Mouse (Mus musculus) spleen, postnatal 4 days (tissue): Measurements from ENCODE around the gene Pik3r5.

Experiments used
- DNase-seq, 2 experiments: peaks; one replicate each; pipeline ENCODE4 v3.0.0; 2022; ENCODE audit warnings: low spot score in 2 of 2

Pik3r5 gene

DNA sequence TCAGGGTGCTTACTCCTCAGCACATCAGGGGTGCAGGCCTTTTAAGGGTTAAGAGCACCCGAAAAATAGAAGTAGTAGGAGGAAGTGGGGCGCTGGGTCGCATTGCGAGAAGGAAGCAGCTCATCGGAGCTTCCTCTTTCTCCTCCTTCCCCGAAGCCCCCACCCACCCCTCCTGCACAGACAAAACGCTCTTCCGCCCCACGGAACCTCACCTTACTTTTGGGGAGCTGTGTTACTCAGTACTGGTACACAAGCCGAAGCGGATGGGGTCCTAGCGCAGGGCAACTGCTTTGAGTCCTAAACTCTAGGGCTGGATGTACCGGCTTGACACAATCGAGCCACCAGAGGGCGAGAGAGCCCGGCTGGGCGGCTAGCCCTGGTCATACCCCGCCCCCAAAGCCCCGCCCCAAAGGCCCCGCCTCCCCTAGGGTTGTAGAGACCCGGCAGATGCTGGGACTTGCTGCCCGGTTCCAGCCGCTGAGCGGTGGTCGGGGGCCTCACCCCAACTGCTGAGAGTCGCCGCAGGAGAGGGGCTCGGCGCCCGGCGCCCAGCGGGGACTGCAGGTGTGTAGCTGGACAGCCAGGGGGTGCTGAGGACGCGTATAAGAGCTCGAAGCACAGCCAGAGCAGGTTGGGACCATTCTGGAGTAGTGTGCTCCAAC is at the start of gene Pik3r5:
Gene Pik3r5, plus strand, starts transcription at position 423 of the 662 bp plus-strand sequence.
- DNase-seq, result peak; percentile 78 to 90

DNA sequence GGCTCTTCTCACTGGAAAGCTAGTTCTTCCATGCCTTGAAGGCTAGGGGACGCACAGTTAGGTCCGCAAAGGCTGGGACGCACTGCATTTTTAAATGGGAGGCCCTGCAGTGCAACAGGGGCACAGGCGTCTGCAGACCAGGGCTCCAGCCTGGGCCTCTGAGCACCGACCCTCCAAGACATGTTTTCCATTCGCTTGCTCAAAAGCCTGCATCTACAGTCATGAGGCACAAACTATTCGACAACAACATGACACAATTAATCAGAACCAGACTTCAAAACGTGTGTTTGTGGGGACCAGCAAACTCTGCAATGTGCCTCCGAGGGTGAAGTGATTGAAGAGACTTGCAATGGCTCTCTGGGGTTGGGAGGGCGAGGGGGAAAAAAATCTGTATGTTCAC is 48.4 kb upstream of the Pik3r5 start:
- no peak for DNase-seq

DNA sequence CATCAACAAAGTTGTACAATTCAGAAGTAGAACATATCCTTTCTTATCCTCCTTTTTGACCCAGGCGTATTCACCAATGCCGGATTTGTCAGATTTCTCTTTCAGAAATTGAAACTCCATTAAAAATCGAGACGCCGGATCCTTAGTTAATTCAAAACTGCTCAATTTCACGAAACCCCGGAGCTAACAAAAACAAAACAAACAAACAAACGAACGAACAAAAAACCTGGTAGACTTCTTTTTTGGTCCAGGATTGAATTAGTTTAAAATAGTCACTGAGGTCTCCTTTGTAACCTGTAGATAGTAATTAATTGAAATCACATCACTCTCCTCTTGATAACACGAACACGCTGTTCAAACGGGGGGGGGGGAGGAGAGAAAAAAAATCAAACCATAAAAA is 47.8 kb upstream of the Pik3r5 start:
- DNase-seq, result no peak

DNA sequence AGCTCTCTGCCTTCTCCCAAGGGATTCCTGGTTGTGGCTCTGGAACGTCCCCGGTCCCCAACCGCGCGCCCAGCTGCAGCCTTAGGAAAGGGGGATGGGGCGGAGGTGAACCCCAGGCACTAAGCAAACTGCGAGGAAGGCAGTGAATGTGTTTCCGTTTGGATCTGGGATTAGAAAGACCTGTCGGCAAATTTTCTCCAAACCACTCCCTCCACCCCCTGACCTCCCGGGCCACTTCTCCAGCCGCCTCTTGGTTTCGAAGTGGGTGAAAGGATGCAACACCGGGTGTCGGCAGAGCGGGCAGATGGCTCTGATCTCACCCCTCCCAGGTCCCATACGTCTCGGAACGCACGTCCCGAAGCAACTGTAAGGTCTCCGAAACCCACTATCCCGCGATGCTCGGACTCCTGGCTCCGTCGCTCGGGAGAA is 47.3 kb upstream of the Pik3r5 start:
- DNase-seq, result no peak

DNA sequence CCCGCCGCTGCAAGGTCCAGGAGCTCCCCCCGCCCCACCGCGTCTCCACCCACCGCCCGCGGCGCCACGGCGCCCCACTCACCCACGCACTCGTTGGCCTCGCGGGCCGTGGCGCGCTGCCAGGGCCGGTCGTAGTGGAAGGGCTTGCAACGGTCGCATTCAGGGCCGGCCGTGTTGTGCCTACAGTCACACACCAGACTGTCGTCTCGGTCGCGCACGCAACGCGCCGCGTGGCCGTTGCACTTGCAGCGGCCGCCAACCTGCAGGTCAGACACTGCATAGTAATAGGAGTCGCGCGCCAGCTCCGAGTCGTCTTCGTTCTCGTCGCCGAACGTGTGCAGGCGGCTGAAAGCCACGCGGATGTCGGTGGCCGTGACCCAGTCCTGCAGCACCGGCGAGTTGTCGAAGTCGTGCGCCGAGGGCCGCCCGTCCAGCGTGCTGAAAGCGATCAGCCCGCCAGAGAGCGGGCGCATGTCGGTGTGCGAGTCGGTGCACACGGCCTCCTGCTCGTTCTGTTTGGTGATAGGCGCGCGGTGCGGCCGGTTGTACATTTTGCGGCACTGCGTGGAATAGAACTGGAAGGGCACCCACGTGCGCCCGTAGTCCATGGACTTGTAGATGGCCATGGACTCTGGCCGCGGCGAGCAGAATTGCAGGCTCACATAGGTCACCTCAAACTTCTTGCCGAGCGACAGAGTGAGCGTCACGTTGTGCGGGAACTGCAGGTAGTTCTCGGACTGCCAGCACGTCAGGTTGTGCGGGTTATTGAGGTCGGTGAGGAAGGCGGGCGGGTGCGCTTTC is 46.7 kb upstream of the Pik3r5 start:
- DNase-seq, result peak in 1 of 2 experiments; percentile 63

DNA sequence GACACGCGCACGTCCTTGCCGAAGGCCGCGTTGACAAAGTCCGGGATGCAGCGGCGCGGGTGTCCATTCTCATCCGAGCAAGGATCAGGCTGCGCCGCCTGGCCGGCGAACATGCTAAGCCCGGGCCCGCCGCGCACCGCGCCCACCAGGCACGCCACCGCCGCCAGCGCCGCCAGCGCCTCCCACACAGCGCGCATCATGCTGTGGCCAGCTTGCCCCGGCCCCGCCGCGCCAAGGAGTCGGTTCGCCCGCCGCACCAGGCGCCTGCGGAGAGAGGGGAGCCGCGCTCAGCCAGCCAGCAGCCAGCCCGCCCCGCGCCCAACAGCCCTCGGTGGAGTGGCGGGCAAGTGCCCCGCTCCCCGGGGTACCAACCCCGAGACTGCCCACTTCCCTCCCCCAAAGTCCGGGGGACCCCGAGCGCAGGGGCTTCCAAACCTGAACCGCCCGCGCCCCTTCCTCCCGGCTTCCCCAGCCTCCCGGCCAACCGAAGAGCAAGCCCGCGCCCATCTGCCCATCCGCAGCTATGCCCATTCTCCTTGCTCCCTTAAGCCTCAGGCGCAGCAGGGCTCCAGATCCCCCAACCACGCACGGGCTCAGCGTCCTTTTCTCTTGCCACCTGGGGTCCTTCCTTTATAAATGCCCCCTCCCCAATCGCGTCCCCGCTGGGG is 45.9 kb upstream of the Pik3r5 start:
- peak in 1 of 2 experiments; percentile 67 for DNase-seq

DNA sequence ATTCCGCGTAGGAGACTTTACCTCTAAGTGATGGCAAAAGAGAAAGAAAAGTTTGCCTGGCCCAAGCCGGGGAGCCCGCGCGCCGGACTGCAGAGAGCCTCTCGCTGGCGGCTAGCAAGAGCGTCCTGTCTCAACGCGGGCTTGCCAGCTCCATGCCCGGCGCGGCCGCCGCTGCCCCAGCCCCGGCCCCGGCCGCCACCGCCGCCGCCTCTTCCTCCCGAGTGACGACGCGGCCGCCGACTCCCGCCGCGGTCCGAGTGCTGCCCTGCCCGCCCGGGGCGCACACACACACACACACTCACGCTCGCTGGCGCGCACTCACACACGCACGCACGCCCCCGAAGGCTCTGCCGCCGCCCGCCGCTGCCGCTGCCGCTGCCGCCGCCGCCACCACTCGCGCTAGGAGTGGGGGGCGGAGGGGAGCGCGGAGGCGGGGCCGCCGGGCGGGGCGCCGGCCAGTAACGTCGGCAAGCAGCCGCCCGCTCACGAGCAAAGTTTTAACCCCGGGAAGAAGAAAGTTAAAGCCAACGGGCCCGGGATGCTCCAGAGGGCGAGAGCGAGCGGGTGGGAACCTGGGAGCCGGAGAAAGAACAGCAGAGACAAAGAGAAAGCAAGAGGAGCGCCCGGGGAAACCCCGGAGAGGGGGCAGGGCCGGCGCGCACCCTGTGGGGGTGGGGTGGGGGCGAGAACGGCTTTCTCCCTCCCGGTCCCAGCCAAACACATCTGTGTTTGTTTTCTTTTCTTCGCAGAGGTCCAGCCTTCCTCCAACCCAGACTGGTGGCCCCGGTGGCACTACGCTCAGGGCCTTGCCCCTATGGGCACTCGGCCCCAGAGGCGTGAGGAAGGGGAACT is 45.1 kb upstream of the Pik3r5 start:
- DNase-seq, result peak in 1 of 2 experiments; percentile 65

DNA sequence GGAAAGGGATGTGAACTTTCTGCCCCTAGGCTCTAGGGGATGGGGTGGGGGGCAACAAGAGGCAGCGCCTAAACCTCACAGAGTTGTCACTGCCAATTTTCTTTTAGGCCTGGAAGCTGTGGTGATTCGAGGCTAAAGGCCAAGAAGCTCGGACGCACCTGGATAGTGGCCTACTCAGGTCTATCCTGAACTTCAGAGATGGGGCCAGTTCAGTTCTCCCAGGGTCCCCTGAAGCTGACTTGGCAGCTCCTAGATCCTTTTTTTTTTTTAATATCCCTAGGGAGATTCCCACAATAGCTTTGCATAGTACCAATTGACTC is 44.5 kb upstream of the Pik3r5 start:
- no peak for DNase-seq

DNA sequence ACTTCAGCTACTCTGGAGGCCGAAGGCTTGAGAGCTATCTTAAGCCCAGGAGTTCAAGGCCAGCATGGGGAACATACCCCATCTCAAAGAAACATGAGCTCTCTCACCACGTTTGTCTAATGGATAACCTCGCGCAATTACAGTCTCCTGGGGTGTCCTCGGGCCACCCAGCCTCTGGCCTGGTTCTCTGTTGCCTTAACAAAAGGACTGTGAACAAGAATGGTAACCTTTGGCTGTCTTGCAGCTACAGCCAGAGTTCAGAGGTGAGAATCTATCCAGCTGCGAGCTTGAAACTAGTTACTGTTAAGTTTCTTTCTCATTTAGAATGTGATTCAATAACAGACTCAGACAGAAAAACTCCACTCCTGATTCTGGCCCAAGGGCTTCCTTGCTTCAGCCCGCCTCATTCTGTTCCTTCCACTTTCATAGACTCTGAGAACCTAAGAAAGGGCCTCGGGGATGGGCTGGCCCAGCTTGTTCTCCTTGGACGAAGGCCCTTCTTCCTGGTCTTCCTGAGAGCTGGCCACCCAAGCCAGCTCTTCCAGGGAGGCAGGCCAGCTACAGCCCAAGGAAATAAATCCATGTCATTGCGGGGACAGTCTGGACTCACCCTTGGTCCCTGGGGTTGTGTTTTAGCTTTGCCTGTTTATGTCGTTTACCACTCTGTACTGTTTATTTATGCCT is 43.8 kb upstream of the Pik3r5 start:
- no peak for DNase-seq

DNA sequence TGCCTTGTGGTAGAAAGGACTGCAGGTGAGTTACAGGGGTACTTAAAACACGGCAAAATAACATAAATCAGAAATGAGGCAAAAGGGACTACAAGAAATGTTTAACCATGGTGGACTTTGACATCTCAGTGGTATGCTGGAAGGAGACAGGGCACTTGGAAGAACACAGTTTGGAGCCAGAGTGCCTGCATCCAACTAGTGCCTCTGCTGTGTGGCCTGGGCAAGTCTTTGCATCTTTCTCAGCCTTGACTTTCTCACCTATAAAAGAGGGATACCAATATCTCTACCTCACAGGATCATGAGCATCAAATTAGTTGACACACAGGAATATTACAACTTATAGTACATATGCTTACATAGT is 43.3 kb upstream of the Pik3r5 start:
- DNase-seq, result no peak

DNA sequence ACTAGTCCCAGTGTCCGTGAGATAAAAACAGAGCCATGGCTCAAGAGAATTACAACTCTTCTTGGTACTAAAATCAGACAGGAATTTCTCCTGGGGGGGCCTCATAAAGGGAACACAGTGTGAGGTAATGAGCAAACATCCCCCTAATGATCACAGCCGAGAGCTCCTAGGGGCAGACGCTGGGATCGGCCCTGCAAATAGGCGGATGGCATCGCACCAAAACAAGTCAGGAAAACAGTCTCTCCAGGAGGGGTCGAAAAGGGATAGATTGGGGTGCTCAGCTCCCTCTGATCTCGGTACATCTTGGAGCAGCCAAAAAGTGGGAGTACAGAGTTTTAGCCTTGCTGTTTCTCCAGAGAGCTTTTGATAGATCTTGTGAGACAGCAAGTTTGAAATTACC is 42.3 kb upstream of the Pik3r5 start:
- no peak for DNase-seq

DNA sequence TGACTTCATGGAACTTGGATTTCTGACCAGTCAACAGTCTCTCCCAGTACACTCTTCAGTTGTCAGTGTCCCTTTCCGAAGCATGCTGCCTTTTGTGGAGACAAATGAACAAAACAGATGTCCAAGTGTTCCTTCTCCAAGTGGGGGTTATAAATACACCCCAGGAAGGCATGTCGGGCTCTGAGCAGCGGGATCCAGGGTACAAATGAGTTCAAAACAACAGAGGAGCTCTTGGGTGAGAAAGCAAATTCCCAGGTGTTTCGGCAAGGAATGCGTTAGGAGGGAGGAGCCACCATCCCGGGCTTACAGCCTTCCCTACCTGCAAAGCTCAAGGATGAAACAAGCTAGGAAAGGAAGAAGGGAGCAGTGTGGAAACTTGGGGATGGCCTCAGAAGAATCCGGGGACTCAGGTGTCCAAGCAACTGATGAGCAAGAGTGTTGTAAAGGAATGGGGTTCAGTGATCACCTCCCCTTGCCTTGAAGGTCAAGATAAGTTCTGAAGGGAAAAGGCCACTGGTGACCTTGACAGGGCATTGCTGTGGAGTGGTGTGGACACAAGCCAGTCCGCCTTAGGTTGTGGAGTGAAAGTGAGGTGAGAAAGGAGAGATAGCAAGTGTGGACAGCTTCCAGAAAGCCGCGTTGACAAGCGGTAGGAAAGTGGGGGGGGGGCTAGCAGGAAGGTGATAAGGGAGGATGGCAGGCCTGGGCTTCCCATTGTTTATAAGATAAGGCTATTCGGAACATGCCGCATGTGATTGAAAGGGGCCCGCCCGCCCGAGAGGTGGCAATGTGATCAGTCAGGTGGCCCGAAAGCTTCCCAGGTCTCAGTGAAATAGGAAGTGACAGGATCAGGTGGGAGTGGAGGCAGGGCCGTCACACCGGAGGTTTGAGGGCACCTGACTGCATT is 41.3 kb upstream of the Pik3r5 start:
- no peak for DNase-seq

DNA sequence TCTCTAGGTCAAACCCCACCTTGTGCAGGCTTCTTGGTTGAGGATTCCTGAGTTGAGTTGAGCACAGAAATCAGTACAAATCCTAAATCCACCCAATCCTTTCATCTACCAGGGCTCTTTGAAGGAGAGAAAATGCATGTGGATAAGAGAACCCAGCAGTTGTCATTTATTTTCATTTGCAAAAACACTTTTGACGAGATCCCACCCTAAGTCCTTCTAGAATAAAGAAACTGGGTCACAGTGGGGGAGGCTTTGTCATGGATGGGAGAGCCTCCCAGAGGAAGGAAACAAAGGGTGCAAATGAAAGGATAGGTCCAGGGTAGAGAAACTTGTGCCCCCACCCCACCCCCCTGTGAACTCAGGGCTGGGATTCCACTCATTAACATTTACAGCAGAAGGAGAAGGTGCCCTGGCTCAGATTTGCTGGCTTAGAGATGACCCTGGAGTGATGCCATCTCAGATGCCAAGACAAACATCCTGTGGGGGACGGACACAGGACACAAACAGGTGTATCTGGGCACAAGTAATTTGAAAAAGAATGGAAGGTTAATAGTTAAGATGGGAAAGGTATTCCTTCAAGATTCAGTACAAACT is 37.9 kb upstream of the Pik3r5 start:
- no peak for DNase-seq

DNA sequence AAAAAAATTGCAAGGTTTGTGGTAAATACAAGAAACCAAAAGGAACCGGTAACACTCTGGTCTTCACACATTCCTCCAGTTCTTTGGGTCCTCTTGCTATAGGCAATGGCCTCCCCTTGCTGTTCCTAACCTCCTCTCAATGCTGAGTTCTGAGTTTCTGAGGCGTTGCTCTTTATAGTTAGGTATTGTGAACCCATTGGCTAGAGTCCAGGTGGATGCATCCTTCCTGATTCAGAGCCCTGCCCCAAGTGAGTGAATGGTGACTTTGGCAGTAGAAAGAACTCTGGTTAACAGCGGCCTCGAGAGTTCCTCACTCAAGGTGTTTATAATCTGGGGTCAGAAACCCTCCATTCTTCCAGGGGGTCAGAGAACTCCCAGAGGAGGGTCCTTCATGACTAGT is 37.2 kb upstream of the Pik3r5 start:
- no peak for DNase-seq

DNA sequence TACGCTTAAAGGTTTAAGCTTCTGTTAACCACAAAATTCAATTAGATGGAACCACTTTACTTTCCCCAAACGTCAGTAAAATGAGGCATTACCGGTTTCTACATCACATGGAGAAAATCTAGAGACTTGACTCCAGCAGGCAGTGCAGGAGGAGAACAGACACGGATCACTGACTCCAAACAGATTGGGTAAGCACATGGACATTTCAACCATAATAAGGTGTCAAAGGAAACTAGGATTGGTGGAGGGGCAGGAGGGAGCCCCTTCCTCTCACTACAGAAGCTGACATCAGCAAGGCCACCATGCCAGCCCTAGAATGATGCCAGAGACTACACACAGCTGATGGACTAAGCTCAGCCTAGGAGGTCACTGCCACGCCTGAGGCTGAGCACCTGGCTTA is 36.4 kb upstream of the Pik3r5 start:
- no peak for DNase-seq

DNA sequence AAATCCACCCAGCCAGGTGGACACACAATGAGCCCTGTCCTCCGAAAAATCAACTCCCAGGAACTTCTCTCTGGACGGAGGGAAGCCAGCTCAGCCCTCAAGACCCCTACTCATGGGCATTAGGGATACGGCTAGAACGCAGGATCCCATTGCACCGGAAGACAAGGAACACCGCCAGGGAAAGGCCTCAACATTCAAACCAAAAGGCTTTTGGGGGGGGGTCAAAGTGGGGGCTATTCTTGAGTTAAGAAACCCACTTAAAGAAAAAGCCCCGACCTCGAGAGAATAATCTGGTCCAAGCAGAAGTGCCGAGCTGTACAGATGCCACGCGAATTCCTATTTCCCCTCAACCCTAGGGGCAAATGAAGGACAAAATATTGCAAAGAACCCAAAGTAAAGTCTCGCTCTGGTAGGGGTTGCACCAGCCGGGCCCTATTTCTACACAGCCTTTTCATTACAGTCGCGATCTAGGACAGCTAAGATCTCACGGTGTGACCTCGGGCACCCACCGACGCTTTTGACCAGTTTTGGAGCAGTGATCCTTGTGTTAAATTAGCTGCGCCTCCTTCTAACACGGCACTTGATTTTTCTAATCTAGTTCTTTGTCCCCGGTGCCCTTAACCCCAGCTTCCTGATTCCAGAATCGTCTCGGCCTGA is 32.9 kb upstream of the Pik3r5 start:
- no peak for DNase-seq

DNA sequence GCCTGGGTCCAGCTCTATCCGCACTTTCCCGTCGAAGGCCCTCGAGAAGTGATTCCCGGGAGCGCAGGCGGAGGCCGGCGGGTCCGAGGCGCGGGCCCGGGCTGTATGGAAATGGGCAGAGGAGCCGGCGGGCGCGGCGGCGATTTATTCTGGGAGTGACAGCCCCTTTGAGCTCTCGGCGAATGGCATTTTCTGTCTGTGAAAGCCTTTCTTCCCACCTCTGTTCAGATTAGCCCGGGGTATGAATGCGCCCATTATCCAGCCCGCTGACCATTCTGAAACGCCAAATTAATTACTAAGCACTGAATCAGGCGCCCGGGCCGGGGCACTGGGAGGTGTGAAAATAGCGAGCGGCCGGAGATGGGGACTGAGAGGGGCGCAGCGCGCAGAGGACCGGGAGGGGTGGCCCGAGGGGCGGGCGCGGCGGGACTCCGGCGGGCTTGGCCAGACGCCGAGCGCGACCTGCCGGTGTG is 32.3 kb upstream of the Pik3r5 start:
- DNase-seq, result no peak

DNA sequence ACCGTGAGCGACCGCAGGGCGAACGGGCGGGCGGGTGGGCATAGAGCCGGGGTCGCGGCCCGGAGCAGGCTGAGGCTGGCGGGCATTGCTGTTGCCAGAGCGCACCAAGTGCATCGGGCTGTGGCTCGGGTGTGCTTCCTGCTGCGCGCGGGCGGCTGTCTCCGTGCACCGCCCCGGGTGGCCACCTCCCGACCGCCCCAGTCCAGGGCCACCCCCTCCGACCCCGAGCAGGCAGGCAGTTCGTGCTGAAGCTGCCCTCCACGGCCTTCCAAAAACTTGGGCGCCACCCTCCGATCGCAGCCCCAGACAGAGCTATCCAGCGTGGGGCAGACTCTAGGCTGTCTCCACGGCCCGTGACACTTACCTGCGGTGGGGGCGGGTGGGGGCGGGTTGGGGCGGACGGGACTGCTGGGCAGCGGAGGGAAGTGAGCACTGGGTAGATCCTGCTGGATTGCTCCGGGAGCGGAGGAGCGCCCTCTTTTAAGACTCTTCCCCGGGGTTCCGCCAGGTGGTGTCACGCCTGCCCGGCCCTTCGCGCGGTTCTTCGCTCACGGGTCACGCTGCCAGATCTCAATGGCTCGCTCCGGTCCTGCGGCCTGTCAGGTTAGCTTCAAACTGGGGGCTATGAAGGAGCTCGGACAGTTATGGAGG is 31.8 kb upstream of the Pik3r5 start:
- DNase-seq, result no peak

DNA sequence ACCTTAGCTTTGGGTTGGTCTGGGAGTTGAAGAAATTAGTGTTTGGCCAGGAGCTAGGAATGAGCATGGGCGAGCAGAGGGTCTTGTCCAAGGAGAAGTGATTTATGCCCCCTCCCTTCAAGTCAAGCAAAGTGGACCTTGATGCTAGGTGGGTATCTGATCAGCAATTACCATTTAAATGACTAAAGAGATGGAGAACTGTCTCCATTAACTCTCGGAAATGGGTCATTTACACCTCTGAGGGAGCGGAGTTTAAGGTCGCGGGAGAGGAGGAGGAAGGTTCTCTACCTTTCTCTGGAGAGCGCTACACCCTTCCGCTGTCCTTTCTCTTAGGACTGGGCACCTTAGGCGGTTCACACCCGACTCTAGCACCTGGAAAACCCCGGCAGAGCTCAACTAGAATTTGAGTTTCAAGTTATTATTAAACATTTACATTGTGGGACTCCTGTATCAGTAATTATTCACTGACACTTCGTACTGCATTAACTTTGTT is 31.1 kb upstream of the Pik3r5 start, which contains the start of gene Ntn1:
Gene Ntn1, minus strand, starts transcription at position 97 of the 493 bp plus-strand sequence.
- DNase-seq, result no peak
